Mouse (Mus musculus) mesoderm, embryonic 11.5 days (tissue): ENCODE data around the gene Fzd5.

Experiments used
- DNase-seq: peaks from one replicate; pipeline ENCODE4 v3.0.0-alpha.2; 2012; ENCODE audit warnings: low read depth, low spot score

Fzd5 gene

DNA sequence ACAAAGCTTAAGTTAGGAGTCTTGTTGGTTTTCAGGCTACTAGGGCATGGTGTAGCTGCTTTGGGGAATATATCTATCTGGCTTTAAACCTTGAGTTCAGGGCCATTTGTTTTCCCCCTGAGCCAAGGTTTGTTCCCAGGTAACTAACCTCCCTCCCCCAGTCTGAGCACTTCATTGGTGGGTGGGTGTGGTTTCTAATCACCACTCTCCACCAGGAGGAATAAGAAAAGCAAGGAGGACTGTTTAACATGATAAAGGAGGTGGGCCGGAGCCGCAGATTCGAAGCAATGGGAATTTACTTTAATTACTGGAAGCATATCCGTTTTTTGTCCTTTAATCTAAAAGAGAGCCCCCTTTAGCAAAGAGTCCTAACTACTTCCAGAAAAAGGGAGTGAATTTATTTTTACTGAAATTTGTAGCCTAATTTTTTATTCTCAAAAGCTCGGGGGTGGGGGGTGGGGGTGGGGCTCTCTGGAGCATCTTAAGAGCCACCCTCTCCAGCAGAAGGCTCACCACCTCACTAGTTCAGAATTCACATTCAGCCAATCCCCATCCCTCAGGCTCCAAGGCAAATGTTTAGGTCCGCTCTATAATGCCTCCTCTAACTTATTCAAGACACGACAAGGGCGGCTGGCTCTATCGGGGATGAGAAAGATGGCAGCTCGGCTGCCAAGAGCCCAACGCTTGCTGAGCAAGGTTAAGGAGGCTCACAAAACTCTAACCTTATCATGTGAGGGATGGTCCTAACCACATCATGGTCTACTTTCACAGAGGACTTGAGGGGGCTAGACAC lies 3.9 kb downstream of the Fzd5 start:
- peak; percentile 12 for DNase-seq

DNA sequence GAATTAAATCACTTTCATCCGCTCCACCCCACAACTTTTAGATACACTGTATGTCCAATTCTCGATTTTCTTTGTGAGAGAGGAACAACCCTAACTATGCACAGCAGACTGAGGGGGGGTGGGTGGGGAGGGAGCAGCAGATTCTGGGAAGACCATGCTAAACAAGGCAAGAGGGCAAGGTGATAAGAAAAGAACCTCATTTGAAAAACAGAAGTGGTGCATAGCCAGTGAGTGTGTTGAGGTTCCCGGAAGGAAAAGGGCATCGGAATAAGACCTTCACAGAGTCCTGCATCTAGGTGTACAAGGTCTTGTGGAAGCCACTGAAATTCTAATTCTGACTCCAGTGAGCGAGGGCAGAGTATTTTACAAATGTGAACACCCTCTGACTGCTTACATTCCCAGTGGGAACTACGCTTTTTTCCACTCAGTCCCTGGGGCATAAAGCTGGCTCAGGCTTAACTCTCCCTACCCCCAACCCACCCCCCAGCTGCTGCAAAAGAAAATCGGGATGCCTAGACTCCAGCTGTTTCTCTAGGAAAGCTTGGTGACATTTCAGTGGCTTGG lies 4.8 kb downstream of the Fzd5 start:
- no peak for DNase-seq

DNA sequence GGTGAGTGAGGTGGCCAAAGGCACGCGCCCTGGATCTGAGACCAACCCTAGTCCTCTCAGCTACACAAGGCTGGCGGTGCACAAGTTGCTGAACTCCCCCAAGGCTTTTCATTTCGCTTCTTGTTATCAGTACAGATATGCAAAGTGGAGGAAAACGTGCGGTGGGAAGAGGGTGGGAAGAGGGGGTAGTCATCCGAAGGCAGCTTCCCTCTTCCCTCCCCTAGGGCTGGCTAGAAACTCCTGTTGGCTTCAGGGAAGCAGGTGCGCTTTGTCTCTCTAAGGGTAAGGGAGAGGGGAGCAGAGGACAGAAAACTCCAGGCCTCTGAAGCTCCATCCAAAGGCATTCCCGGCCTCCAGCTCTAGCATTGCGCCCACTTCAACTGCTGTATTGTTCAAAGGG lies 5.4 kb downstream of the Fzd5 start:
- DNase-seq, result no peak

DNA sequence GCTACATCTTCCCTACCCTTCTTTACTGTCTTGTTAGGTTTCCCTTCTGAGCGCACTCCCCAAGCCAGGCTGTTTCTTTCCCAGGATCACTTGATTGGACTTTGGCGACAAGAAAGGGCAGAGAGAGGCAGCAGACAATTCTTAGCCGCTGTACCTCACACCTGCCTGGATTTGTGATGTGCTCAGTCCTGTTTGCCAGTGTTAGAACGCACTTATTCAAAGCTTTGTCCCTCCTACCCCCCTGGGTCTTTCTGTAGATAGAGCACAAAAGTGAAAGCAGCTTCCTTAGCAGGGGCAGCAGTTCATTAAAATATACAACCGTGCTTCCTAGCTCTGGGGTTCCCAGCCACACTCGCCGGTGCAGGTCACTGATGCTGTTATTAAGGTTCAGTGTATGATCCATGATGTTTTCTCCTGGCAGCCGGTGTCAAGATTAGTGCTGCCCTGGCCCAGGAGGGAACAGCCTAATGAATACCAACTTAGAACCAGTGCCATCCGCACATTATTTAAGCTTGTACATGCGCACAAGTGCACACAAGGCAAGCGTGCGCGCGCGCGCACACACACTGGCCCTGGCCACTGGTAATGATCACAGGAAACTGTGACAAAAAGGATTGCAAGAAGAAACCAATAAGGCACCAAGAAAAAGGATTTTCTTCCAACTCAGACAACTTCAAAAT lies 6.1 kb downstream of the Fzd5 start:
- no peak for DNase-seq

DNA sequence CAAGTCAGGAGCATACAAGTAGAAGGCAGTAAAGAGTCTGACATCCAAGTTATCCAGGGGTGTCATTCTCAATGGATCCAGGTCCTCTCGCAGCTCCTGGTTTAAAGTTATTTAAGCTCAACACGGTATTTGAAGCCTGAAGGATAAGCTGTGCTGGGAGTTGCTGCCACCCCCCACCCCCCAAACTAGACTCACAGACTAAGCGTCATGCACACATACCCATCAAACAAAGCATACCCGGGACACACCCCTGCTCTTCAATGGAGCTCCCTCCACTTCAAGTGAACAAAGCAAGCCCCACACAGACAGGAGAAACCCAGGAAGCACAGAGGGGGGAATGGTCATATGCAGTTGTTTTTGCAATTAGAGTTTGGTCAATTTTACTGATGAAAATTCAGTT lies 7.5 kb downstream of the Fzd5 start:
- no peak for DNase-seq

DNA sequence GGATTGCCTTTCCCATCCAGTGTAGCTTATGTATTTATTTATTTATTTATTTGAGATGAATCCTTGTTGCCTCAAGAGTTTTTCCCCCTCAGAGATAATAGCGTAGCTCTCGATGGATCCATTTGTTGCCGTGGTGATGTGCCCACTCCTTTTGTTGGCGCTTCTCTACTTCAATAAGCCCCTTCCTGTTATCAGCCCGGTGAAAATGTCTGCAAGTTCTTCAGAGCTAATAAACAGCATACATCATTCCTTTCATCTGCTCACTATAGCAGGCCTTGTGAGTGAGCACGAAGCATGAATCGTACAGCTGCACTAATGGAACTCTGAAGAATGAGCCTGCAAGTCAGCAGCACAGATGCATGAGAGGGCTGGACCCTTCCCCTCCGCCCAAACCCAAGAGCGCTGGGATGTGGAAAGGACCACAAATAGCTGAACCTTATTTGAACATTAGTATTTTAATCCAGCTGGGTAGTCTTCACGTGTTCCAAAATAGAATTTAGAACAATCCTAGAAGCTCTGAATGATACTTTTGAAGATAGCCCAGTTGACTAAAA lies 16.4 kb downstream of the Fzd5 start:
- DNase-seq, result no peak

DNA sequence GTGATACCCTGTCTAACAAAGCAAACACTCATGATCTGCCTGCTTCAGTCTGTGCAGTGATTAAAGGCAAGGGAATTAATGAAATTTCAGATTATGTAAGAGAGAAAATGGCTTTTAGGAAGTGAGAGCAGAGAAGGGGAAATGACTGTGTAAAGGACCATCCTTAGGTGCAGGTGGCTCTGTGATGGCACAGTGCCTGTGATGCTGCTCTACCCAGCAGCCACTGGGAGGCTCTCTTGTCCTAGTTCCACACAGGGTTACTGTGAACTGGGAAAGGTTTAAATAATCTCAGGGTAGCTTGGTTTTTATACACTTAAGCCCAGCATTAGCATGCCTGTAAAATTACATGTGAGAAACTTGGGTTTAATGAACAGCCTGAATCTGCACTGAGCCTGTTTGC lies 20.0 kb downstream of the Fzd5 start:
- no peak for DNase-seq

DNA sequence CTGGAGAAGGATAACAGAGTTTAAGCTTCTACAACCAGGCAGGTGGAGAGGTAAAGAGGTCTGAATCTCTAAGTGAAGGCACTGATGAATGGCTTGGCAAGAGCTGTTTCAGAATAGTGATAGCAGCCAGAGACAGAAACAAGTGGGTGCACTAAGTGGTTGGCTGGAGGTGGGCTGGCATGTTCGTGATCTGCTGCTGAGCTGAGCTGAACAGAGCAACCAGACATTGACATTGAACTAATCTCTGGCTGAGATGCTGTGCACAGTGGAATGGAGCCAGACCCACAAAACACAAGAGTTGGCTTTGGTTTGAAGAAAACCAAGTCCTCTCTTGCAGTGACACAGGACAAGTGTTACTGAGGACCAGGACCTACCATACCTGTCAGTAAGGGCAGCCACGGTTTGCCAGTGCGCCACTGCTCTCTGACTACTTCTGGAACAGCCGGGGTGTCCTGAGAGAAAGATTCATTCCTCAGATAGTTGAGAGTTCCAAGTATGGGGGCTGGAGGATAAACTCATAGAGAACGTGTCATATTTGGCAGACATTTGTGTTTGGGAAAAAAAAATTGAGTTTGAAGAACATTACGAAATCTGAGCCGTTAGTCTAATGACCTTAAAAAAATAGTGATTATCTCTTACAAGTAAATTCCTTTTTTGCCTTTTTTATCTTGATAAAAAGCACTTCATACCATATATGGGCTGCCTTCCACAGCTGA lies 20.8 kb downstream of the Fzd5 start:
- DNase-seq, result no peak

DNA sequence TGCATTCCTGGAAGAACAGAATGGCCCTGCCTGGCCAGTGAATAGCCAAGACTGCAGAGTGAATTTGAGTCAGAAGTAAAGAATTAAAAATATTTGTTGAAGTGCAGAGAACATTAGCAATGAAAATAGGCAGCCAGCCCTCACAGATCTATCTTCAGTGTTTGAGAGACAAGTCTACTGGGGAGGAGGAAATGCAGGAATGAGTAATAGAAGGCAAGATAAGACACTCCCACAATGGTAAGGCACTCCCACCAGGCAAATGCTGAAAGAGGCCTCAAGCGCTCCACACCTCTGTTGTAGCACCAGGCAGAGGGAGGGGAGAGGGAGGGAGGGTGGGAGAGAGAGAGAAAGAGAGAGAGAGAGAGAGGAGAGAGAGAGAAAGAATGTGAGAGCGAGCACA lies 22.1 kb downstream of the Fzd5 start:
- DNase-seq, result no peak

DNA sequence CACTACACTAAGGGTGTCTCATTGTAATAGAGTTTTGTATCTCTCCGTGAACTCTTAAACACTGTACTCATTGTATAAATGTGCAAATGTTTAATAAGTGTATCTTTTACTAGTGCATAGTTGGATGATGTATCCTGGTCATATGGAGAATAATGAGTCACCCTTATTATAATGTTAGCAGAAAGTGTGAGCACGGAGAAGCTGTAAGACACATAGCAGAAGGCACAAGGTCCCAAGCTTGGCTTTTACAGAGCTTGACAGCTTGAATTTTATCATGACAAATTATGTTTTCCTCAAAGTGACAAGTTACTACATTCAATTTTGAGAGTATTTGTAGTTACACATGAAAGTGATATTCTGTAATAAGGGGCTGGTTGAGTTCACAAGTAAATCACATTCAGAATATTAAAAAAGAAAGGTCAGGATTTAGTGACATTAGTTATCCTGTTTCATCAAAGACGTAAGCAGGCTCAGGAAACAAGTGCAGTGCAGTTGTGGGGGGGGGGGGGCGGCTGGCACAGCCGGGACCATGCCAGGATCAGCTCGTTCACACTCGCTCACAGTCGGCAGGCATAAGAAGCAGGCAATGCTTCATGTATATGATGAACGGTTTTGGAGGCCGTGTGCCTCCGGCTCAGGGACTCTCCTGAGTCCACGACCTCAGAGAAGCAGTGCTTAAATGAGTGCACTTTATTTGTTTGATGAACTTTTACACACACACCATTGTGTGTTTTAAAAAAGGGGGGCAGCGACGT lies 25.4 kb downstream of the Fzd5 start:
- no peak for DNase-seq

DNA sequence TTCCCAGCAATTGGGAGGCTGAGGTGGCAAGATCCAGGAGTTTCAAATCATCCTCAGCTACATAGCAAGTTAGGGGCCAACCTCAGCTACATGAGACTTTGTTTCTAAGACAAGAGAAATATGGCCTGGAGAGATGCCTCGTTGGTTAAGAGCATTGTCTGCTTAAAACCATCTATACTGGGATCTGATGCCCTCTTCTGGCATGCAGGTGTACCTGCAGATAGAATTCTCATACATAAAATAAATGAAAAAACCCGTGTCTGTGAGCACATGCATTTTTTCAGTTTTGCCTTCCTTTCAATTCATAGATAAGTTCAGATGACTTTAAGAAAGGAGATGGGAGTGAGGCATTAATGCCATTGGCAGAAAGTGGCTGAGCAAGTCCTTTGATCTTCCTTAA lies 27.7 kb downstream of the Fzd5 start:
- DNase-seq, result peak; percentile 42

DNA sequence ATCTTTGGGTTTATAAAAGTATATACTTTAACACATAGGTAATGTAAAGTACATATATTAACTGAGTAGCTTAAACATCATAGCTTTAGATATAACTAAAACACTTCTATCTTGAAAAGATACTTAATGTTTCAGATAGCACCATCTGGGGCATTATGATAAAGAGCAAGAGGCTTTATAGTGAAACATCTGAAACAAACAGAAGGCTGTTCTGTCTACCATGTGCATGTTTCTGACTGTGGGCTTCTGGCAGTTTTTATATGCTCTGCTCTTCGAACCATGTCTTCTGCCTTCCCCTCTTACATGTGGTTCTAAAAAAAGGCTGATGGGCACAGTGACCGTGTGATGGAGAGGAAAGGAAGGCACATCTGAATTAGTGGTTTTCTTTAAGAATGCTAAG lies 30.9 kb downstream of the Fzd5 start:
- DNase-seq, result no peak

DNA sequence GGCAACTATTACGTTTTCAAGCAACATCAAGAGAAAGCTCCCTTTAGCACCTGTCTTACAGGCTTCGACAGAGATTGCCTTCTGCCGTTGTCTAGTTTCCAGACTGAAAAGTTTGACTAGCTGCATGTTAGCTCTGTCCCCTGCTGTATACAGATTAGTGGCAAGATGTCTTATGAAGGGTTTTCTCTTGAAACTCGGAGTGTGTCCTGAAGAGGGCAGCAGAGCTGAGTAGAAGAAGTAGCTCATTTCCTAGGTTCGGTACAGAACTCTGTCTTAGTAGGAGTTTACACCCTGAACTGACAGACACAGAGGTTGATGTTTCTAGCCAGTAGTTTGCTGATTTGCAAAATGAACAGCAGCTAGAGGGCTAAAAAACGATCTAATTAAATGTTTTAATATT lies 32.3 kb downstream of the Fzd5 start:
- DNase-seq, result peak; percentile 62

DNA sequence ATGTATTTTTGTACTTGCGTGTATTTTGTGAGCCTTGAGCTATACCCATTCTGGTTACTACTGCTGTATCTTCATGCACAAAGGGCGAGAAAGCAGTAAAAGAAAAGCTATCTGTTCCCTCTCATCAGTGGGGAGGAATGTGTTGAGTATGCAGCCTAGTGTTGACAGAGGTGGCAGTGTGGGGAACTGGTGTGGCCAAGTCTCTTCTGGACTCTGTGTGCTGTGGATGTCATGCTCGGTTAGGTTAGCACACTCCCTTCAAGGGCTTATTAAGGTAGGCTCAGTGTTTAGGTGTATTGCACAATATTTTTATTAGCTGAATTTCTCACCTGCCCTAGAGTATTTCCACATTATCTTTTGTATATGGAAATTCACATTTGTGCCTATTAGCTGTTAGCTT lies 35.8 kb downstream of the Fzd5 start:
- DNase-seq, result no peak

DNA sequence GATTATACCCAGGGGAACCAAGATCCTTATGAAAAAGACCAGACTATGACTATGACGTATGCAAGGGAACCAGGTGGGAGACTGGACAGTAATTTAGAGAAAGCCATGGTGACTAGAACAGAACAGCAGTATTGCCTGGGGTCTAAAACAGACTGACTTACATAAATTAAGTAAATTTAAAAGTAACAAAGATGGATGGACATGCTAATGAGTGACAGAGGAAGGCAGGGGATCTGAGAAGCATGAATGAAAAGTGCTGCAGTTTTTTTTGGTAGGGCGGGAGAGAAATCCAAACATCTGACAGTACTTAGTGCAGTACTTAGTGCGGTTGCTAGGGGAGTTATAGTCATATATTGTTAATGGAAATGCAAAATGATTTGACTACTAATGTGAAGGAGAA lies 42.4 kb downstream of the Fzd5 start:
- DNase-seq, result peak; percentile 8

DNA sequence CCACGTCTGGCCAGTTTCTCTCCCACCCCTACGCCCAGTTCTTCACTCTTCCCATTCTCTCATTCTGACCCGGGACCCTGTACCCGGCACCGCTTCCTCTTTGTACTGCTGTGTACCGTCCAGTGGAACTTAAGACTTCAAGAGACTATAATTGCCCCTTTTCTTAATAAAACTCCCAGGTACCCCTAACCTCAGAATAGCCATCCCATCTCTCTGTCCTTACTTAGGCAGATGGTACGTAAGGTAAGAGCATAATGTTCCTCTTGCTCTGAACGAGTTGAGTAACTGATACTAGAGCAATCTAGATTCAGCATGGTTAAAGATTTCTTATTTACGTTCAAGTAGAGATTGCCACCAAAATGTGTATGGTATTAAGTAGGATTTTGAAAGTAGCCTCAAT lies 46.0 kb downstream of the Fzd5 start:
- no peak for DNase-seq

DNA sequence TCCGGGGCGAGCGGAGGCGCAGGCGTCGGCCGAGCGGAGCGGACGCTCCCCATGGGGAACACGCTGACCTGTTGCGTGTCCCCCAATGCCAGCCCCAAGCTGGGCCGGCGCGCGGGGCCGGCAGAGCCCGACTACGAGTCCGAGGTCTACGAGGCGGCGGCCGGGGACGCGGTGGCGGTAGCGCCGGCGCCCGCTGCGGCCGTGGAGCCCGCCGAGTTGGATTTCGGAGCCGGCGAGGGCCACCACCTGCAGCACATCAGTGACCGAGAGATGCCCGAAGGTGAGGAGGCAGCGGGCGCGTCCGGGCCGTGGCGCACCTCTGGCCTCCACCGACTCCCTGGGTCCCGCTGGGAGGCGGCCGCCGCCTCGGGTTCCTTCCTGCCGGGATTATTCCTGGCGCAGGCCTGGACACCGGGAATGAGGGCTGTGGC lies 46.4 kb downstream of the Fzd5 start:
- DNase-seq, result peak; percentile 62

DNA sequence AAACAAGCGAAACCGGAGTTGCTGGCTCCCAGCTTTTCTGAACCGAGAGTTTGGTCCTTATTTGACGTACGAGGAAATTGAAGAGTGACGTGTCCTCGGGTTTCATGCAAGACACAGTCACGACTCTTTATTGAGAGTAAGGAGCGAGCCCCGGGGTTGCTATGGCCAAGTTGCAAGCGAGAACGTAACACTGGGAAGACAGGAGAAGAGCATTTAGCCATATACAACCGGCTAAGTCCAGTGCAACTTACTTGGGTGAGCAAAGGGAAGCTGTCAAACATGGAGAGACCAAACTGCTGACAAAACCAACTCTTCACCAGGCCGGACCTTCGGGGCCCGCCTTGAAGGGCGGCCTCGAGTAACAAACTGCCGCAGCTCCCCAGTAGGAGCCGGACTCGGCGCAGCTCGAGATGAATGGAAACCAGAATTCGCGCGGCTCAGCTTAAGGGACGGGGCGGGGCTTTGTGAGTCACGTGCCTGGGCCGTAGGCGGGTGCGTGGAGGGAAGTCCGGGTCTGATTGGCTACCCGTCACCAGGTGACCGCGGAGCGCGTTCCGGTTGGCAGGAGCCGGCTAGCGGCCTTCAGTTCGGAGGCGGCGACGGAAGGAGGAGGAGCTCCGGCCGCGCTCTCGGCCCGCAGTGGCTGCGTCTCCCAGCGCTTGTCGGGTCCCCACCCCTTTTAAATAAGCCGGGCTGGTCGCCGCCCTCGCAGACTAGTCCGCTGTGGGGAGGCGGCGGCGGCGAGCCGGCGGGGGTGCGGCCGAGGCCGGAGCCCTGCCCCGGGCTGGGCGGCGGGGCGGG lies 47.1 kb downstream of the Fzd5 start, which contains the start of gene Ccnyl1:
Gene Ccnyl1 (plus strand): TSS at position 243 of the 801 bp plus-strand sequence.
- peak; percentile 99 for DNase-seq

DNA sequence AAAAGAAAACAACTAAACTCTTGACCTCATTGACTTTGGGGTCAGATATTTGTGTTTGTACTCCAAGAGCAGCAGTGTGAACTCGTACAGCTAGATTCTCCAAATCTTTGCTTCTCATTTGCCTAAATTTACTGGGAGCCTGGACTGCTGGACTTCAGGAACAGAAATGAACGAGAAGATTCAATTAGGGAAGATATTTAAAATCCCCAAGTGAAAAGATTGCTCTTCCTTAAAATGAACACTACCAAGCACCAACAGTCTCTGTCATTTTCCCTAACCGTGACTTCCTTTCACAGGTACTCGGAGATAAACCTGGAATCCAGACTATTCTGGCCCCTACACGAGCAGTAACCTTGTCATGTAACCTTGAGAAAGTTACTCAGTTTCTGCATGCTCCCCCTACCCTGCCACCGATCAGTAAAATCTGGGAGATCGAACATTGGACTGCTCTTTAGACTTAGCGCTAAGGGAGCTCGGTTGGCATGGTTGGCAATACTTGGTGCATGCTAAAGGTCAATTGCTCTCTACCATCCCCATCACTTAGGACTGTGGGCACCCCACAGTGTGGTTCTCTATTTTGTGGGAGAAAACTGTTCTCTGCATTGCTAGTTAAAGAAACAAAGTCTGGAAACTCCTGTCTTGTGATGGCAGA lies 47.9 kb downstream of the Fzd5 start:
- DNase-seq, result no peak

DNA sequence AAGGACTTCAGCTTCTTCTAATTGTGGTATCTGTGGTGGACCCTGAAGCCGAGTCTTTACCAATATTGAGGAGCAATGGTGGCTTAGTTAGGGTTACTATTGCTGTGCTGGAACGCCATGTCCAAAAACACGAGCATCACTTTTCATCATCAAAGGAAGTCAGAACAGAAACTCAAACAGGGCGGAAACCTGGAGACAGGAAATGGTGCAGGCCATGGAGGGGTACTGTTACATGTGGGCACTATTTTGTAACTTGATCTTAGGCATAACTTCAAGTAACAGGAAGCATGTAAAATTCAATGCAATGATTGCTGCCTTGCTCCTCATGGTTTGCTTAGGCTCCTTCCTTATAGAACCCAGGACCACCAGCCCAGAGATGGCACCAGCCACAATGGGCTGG lies 49.5 kb downstream of the Fzd5 start:
- DNase-seq, result no peak
